Mouse (Mus musculus) embryonic facial prominence, embryonic 12.5 days (tissue): Measurements from ENCODE around the gene Kat8. TPM values are rescaled to one million over a fixed set of nuclear protein-coding genes. Genes with fewer than 3 reads are reported as not detected.

Experiments
- ATAC-seq: fragments of 200-750 bp; cut with Nextera tagmentation; 2 replicates; pipeline ENCODE4 v1.8.0; 2017; ENCODE audit not compliant: insufficient number of reproducible peaks, insufficient read depth, low FRiP score, low TSS enrichment
- H3K27ac ChIP-seq: fragments of 300-500 bp; sonication (generic); 2 replicates; pipeline ENCODE4 v1.5.1; 2016; ENCODE audit warnings: mild to moderate bottlenecking
- H3K27me3 ChIP-seq: fragments of 300-500 bp; sonication (generic); 2 replicates; pipeline ENCODE4 v1.6.1; 2016; ENCODE audit warnings: mild to moderate bottlenecking, moderate library complexity
- H3K36me3 ChIP-seq: fragments of 300-500 bp; sonication (generic); 2 replicates; pipeline ENCODE4 v1.6.1; 2016; ENCODE audit warnings: mild to moderate bottlenecking
- H3K4me1 ChIP-seq: fragments of 300-500 bp; sonication (generic); 2 replicates; pipeline ENCODE4 v1.6.1; 2016
- H3K4me2 ChIP-seq: fragments of 300-500 bp; sonication (generic); replicated peaks from 2 replicates; pipeline ENCODE4 v1.6.1; 2016; ENCODE audit warnings: mild to moderate bottlenecking, moderate library complexity
- H3K4me3 ChIP-seq: fragments of 300-500 bp; sonication (generic); 2 replicates; pipeline ENCODE4 v1.5.1; 2016; ENCODE audit warnings: mild to moderate bottlenecking
- H3K9ac ChIP-seq: fragments of 300-500 bp; sonication (generic); 2 replicates; pipeline ENCODE4 v1.6.1; 2016; ENCODE audit warnings: mild to moderate bottlenecking, moderate library complexity
- H3K9me3 ChIP-seq: fragments of 300-500 bp; sonication (generic); 2 replicates; pipeline ENCODE4 v1.6.1; 2016; ENCODE audit warnings: mild to moderate bottlenecking, moderate library complexity
- WGBS: fragments of 180-500 bp; shearing (Covaris S2); methylation state at CpG from one replicate; pipeline ENCODE4 v1.1.7; 2016; 5-methylcytosine and 5-hydroxymethylcytosine counted together
- polyA plus RNA-seq: library from polyadenylated mRNA; unstranded; fragments of >200 nt; fragmentation: Nextera tagmentation; extraction: Ambion mirVana; gene quantifications from 2 replicates; pipeline ENCODE4 v1.2.1, GENCODE M21; 2016

Gene Kat8
- polyA plus RNA-seq, 1 experiment from 2014 or later: 50.9 TPM

DNA sequence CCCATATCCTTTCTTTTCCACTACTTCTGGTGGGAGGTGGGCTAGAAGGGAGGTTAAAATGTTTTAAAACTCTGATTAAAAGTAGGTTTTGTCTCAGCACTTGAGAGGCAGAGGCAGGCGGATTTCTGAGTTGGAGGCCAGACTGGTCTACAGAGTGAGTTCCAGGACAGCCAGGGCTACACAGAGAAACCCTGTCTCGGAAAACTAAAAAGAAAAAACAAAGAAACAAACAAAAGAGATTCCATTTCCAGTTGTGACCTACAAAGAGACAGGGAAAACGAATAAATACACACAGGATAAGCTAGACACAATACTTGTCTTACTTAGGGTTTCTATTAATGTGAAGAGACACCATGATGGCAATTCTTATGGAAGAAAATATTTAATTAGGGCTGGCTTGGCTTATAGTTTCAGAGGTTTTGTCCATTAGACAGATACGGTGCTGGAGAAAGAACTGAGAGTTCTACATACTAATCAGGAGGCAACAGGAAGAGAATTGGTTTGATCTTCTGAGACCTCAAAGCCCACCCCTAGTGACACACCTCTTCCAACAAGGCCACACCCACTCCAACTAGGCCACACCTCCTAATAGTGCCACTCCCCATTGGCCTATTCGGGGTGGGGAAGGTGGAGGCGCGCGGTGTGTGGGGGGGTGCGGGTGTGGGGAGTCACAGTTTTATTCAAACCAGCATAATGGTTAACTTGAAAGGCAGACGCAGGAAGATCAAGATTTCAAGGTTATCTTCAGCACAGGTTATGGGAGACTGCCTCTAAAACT lies 13.9 kb upstream of the Kat8 start:
- ATAC-seq: no peak
- H3K4me1 ChIP-seq: peaks cover 10% of the 10 kb centered on the region; the same call in 1 of the 2 replicates
- no peak overlapping the region for H3K9ac ChIP-seq
- no peak overlapping the region for H3K4me3 ChIP-seq
- H3K27ac ChIP-seq: no peak overlapping the region
- 0 out of 2 replicates have a peak, but pooled peaks cover 1% of the 10 kb centered on the region for H3K36me3 ChIP-seq
- no peak overlapping the region for H3K4me2 ChIP-seq
- 35% methylated on average over 10 of the region's 10 CpGs for WGBS
- H3K27me3 ChIP-seq: no peaks in the 10 kb centered on the region
- H3K9me3 ChIP-seq: no peaks in the 10 kb centered on the region

DNA sequence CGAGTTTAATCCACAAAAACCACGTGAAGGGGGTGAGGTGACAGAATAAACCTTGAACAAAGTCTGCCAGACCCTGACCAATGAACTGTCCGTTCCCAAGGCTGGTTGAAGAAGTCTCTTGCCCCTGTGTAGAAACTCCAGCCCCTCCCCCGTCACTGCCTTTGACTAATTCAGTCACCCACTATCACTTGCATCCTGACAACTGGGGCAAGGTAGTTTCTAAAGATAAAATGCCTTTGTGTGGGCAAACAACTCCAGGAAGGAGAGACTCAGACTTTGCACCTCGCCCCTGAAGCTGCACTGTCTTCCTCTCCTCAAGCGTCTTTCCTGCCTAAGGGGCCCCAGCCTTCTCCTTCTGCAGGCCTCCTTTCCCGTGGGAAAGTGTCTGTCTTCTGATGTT lies 12.3 kb upstream of the Kat8 start:
- Histone ChIP-seq H3K27ac (no peak overlapping the region), H3K36me3 (no peaks in the 10 kb centered on the region), H3K27me3 (no peaks in the 10 kb centered on the region), H3K9me3 (no peaks in the 10 kb centered on the region), H3K4me2 (no peak overlapping the region), H3K4me1 (peaks cover 9% of the 10 kb centered on the region), H3K4me3 (no peak overlapping the region), H3K9ac (no peak overlapping the region)
- ATAC-seq: no peak
- 51% methylated on average over 7 of the region's 7 CpGs for WGBS

DNA sequence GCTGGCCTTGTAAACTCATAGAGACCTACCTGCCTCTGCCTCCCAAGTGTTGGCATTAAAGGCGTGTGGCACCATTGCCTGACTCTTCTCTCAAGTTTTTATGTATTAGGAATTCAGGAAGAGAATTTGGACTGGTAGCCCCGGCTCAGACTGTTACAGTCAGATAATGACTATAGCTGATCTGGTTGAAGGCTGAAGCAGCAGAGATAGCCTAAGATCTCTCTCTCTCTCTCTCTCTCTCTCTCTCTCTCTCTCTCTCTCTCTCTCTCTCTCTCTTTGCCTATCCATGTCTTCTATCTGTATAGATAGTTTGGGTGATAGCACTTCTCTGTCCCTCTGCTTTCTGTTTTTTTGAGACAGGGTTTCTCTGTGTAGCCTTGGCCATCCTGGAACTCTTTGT lies 10.5 kb upstream of the Kat8 start:
- no peak overlapping the region for H3K4me2 ChIP-seq
- ATAC-seq: no peak
- H3K9me3 ChIP-seq: no peaks in the 10 kb centered on the region
- H3K4me3 ChIP-seq: no peak overlapping the region
- H3K36me3 ChIP-seq: peaks cover 12% of the 10 kb centered on the region
- H3K9ac ChIP-seq: no peak overlapping the region
- H3K4me1 ChIP-seq: peaks cover 15% of the 10 kb centered on the region
- no peak overlapping the region for H3K27ac ChIP-seq
- WGBS: 80% methylated on average over 2 of the region's 2 CpGs
- no peaks in the 10 kb centered on the region for H3K27me3 ChIP-seq

DNA sequence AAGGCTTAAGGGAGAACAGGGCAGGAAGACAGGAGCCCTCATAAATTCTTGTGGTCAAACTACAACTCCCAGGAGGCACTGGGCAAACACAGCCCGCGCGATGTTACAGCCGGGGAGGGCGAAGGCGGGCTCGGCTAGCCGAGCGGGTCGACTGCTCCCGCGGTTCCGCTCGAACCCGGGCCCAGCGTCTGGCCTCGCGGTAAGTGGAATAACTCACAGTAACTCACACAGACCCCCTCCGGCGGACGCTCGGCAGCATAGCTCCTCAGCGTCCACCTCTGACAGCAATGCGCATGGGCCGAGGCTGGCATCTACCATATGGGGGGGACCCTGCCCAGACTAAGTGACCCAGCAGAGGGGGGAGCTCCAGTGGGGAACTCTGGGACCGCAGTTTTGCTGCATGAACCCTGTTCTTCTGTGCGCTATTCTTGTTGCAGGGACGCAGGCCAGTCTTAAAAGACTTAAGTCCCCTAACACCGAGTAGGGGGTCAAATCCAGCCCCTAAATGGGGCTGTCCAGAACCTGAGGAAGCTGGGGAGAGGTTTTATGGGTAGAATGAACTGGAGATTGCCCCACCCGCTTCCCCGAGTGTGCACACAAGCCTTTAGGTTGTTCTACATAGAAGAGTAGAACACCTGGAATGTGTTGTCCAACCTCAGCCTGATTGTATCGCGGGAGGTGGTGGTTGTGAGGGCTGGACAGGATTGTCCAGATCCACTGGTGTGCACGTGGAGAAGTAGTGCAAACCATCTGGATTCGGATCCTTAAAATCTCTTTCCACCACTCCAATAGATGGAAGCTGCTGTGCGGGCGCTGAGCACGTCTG lies 8.1 kb upstream of the Kat8 start, which contains the start of gene Bckdk:
Gene Bckdk, plus strand, starts transcription at position 112 of the 826 bp plus-strand sequence.
- peak within 1 kb of the TSS; percentile 90 for H3K27ac ChIP-seq
- peaks cover 36% of the 10 kb centered on the region for H3K36me3 ChIP-seq
- ATAC-seq: peak; percentile 84

DNA sequence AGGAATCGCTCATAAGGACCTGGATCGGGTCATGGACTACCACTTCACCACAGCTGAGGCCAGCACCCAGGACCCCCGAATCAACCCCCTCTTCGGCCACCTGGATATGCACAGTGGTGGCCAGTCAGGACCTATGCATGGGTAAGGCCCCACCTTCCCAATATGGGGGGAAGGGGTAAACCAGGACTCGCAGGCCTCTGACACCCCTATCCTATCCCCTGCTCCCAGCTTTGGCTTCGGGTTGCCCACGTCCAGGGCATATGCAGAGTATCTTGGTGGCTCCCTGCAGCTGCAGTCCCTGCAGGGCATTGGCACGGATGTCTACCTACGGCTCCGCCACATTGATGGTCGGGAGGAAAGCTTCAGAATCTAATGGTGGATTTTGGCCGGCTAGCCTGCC lies 4.4 kb upstream of the Kat8 start:
- peaks cover 45% of the 10 kb centered on the region for H3K36me3 ChIP-seq

More for the DNA sequence above, 8.1 kb upstream of the Kat8 start, which contains the start of gene Bckdk:
- peak within 1 kb of the TSS; percentile 78 for H3K4me2 ChIP-seq
- H3K9me3 ChIP-seq: no peaks in the 10 kb centered on the region
- peak within 1 kb of the TSS; percentile 69 for H3K4me3 ChIP-seq
- peaks cover 15% of the 10 kb centered on the region for H3K4me1 ChIP-seq
- peak within 1 kb of the TSS; percentile 83 for H3K9ac ChIP-seq
- H3K27me3 ChIP-seq: no peaks in the 10 kb centered on the region
- WGBS: 7% methylated on average over 38 of the region's 38 CpGs

DNA sequence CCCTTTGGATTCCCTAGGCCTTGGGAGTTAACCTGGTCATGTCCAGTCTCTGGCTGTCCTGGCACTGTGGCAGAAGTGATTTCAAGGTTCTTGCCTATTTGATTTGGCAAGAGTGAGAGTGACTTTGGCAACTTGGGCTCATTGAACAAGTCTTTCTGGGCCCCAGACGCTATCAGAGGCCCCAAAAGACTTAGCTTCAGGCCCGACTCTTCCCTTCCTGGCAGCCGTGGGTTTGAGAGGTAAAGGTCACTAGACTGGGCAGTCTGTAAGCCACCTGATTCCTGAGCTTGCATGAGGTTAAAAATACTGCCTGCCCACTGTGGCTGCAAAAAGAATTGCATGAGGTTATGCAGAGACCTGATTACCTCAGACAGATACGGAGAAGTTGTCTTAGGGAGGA lies 3.7 kb upstream of the Kat8 start:
- Histone ChIP-seq H3K9me3 (no peaks in the 10 kb centered on the region), H3K4me3 (no peak overlapping the region), H3K36me3 (peaks cover 45% of the 10 kb centered on the region), H3K27me3 (no peaks in the 10 kb centered on the region), H3K27ac (no peak overlapping the region), H3K9ac (no peak overlapping the region), H3K4me1 (peaks cover 22% of the 10 kb centered on the region), H3K4me2 (no peak overlapping the region)
- 84% methylated on average over 4 of the region's 4 CpGs for WGBS
- ATAC-seq: no peak

More for the DNA sequence above, 4.4 kb upstream of the Kat8 start:
- Histone ChIP-seq H3K27ac (no peak overlapping the region), H3K4me3 (no peak overlapping the region), H3K4me1 (peaks cover 18% of the 10 kb centered on the region), H3K27me3 (no peaks in the 10 kb centered on the region), H3K4me2 (no peak overlapping the region), H3K9ac (no peak overlapping the region), H3K9me3 (no peaks in the 10 kb centered on the region)
- ATAC-seq: no peak
- 96% methylated on average over 12 of the region's 12 CpGs for WGBS

DNA sequence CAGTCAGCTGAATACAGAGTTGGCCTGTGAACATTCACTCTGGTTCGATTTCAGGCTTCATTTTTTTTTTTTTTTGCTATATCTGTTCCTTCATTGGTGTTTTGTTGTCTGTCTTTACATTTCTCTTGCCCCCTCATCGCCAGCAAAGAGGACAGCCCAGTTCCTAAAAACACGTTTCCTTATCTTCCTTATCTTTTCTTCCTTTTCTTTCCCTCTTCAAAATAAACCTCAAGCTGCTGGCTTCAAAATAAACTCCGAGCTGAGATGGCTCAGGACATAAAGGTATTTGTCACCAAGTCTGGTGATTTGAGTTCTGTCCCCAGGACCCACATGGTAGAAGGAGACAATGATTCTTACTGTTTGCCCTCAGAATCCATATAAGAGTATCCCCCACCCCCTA lies 622 bp downstream of the Kat8 start:
- peak overlapping the region; percentile 75 for H3K4me3 ChIP-seq
- no peak for ATAC-seq
- peak overlapping the region; percentile 77 for H3K9ac ChIP-seq
- H3K27me3 ChIP-seq: no peaks in the 10 kb centered on the region
- H3K4me2 ChIP-seq: peak overlapping the region; percentile 66
- WGBS: 28% methylated on average over 4 of the region's 4 CpGs
- H3K27ac ChIP-seq: no peak overlapping the region
- H3K9me3 ChIP-seq: no peaks in the 10 kb centered on the region
- H3K4me1 ChIP-seq: peaks cover 7% of the 10 kb centered on the region; the same call in 1 of the 2 replicates
- peaks cover 45% of the 10 kb centered on the region for H3K36me3 ChIP-seq

DNA sequence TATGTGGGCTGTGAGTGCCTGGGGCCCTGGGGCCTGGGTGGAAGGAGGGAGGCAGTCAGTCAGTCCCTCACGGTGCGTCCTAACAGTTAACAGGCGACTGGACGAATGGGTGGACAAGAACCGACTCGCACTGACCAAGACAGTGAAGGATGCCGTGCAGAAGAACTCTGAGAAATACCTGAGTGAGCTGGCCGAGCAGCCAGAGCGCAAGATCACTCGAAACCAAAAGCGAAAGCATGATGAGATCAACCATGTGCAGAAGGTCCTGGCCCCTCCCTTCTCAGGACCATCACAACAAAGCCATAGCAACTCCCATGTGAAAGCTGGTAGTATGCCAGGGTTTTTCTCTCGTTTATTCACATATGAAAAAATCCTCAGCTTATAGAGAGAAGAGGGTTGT lies 3.0 kb downstream of the Kat8 start:
- no peak overlapping the region for H3K4me3 ChIP-seq
- WGBS: 90% methylated on average over 12 of the region's 12 CpGs
- H3K9ac ChIP-seq: no peak overlapping the region
- H3K4me2 ChIP-seq: no peak overlapping the region
- H3K4me1 ChIP-seq: peaks cover 7% of the 10 kb centered on the region; the same call in 1 of the 2 replicates
- no peaks in the 10 kb centered on the region for H3K9me3 ChIP-seq
- ATAC-seq: no peak
- peaks cover 28% of the 10 kb centered on the region for H3K36me3 ChIP-seq
- no peaks in the 10 kb centered on the region for H3K27me3 ChIP-seq
- H3K27ac ChIP-seq: no peak overlapping the region

DNA sequence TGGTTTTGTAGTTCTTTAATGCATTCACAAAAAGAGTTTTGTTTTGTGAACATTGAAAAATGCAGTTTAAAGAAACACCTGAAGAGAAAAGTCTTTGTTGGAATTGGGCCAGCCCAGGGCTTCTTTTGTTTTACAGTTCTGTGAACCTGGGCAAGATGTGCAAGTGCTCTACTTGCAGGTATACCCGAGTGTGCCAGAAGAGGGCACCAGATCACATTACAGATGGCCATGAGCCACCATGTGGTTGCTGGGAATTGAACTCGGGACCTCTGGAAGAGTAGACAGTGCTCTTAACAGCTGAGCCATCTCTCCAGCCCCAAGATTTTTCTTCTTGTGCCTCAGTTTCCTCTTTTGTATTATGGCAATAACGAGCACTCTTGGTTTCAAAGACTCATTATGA lies 5.9 kb downstream of the Kat8 start:
- no peak for ATAC-seq
- H3K27me3 ChIP-seq: no peaks in the 10 kb centered on the region
- no peaks in the 10 kb centered on the region for H3K9me3 ChIP-seq
- peaks cover 1% of the 10 kb centered on the region; the same call in 1 of the 2 replicates for H3K4me1 ChIP-seq
- 56% methylated on average over 3 of the region's 3 CpGs for WGBS
- H3K4me2 ChIP-seq: no peak overlapping the region
- H3K27ac ChIP-seq: no peak overlapping the region
- H3K9ac ChIP-seq: no peak overlapping the region
- H3K36me3 ChIP-seq: peaks cover 43% of the 10 kb centered on the region
- H3K4me3 ChIP-seq: no peak overlapping the region

DNA sequence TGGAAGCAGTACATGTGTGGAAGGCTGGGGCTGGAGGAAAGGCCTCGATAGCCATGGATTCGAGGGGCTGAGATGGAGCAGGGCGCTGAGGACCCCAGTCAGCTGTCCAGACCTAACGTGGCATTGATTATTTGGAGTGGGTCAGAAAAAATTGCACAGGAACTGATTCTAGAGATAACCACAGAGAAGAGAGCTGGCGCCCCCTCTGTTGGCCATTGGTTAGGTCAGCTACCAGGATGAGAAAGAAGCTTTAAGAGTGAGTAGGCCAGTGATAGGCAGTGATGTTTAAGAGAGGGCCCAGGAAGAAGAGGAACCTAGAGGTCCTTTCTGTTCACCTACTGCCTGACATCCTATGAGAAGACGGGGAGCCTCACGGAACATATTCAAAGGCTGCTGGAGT lies 7.0 kb downstream of the Kat8 start:
- Histone ChIP-seq H3K4me3 (no peak overlapping the region), H3K36me3 (peaks cover 53% of the 10 kb centered on the region), H3K9me3 (no peaks in the 10 kb centered on the region), H3K27me3 (no peaks in the 10 kb centered on the region), H3K27ac (no peak overlapping the region), H3K4me2 (no peak overlapping the region), H3K4me1 (no peaks in the 10 kb centered on the region), H3K9ac (no peak overlapping the region)
- ATAC-seq: no peak
- 82% methylated on average over 7 of the region's 7 CpGs for WGBS

DNA sequence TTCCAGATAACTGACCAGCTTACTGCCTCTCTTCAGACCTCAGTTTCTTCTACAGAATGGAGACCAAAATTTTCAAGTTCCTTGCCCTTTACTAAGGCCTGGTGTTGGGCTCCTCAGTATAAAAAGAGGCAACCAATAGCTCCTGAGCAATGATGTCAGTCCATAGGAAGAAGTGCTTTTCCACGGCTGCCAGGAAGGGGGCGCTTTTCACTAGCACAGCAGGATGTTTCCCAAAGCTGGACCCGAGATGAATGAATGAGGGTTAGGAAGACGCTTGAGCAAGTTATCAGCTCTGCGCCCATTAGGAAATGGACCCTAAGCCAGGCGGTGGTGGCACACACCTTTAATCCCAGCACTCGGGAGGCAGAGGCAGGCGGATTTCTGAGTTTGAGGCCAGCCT lies 9.2 kb downstream of the Kat8 start:
- H3K9ac ChIP-seq: no peak overlapping the region
- no peaks in the 10 kb centered on the region for H3K27me3 ChIP-seq
- H3K36me3 ChIP-seq: peaks cover 60% of the 10 kb centered on the region
- no peak overlapping the region for H3K27ac ChIP-seq
- ATAC-seq: no peak
- H3K4me1 ChIP-seq: no peaks in the 10 kb centered on the region
- no peaks in the 10 kb centered on the region for H3K9me3 ChIP-seq
- H3K4me2 ChIP-seq: no peak overlapping the region
- no peak overlapping the region for H3K4me3 ChIP-seq
- 66% methylated on average over 8 of the region's 8 CpGs for WGBS
